Mouse (Mus musculus) T-cell, adult 2 months (primary cell): ENCODE results near the gene Opa3.

ENCODE experiments used
- DNase-seq: peaks from one replicate; pipeline ENCODE4 v3.0.0; 2022; ENCODE audit warnings: low spot score

Gene Opa3

DNA sequence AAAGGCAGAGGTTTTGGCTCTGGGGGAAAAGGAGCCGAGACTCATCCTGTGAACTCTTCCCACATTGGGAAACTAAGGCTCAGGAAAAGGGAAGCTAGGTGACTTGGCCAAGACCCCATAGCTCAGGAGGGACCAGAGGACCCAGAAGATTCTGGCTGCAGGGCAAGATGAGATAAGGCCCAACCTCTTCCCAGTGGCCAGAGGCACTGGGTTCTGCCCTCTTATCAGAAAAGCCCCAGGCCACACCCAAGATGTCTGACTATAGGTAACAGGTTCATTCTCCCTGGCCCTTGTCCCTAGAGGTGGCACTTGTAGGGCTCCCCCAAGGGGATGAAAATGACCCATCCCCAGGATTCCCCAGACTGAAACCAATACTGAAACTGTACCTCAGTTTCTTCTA is 18.7 kb downstream of the Opa3 start:
- DNase-seq: no peak

GRCm38 (mm10) chr7:19247511-19247910 is 19.4 kb downstream of the Opa3 start:
- DNase-seq: no peak

DNA sequence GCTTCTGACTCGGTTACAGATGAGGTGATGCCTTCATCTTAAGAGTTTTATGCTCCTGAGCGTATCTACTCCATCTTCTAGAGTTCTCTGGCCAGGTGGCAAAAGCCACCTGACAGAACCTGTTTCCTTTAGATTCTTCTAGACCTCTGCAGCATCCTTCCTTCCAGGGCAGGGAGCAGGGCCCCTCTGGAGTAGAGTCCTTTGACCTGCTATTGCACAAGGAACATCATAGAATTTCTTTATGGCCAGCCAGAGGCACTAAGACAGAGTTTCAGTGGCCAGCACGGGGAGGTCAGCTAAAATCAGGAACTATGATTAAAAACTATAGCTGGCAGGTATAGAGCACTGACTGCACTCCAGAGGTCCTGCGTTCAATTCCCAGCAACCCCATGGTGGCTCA is 23.9 kb downstream of the Opa3 start:
- DNase-seq: no peak

DNA sequence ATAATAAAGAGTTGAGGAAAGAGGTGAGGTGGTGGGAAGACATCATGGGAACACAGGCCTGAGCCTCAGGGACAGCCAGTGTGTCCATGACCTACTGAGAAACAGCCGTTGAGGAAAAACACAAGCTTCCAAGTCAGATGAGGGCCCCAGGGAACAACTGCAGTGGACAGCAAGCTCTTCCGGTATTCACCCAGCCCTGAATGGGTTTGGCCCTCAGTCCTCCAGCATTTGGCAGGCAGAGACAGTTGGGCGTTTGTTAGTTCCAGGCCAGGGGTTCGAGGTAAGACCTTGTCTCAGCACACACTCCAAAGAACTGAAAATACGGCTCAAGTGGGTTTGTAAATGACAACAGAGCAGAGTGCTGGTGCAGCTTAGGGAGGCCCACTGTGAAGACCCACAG is 25.3 kb downstream of the Opa3 start:
- DNase-seq: no peak

GRCm38 (mm10) chr7:19255395-19255794 is 27.3 kb downstream of the Opa3 start:
- DNase-seq: no peak

- DNase-seq: no peak
Measured at GRCm38 (mm10) chr7:19256567-19256966, 28.4 kb downstream of the Opa3 start.

- no peak for DNase-seq
Measured at GRCm38 (mm10) chr7:19257390-19258022, 29.4 kb downstream of the Opa3 start.

- no peak for DNase-seq
Measured at GRCm38 (mm10) chr7:19258336-19258735, 30.2 kb downstream of the Opa3 start.

DNA sequence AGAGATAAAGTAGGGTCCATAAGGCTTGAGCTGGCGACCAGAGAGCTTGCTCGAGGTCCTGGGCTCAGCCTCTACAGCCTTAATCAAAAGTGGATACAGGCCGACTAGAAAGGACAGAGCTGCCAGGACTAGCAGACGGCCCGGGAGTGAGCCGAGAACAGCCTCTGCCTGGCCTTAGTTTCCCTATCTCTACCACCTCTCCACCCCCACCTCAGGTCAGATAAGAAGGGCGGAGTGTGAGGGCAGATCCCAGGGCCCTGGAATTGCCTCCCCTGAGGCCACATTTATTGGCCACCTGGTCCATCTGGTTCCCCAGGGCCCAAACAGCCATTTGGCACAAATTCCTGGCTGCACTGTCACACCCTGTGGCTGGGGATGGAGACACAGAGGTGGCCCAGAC is 37.0 kb downstream of the Opa3 start:
- no peak for DNase-seq

GRCm38 (mm10) chr7:19265928-19266822 is 38.0 kb downstream of the Opa3 start:
- DNase-seq: peak; percentile 53

DNA sequence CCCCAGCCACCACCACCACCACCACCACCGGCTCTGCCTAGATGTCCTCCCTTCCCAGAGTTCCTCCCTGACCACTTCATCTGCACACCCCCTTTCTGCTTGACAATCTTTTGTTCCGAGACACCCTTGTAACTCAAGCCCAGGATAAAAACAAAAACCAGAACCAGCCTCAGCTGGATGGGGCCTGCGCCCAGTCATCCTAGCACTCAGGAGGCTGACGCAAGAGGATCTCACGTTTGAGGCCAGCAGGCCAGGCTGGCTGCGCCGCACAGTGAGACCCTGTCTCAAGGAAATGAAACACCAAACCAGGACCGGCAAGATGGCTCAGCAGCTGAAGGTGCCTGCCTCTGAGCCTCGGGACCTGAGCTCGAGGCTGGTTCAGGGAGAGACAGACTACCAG is 38.9 kb downstream of the Opa3 start:
- no peak for DNase-seq

DNA sequence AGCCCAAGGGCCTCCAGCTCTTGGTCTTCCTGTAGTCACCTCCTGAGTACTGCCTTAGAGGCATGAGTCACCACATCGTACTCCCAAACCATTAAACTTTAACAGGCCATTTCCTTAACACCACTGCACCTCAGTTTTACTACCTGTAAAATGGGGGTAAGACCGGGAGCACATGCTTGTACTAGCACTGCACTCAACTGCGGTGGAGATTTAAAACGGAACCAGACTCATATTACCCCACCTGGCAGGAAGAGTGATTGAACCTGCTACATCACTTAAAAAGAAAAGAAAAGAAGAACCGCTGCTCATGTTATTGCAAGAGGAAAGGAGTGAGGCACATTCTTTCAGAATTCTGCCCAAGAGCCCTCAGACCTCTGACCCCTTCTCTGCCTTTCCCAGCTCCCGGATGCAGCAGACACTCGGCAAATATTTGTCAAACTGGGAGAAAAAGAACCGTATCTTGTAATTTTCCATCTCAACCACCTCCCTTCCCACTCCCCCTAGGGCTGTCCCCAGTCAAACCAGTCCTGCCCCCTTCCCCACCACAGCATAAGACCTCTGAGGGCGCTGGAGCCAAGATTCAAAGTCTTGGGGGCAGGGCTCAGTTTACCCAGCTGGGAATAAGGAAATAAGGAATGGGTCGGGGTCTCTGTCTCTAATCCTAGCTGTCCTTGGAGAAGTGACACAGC is 41.0 kb downstream of the Opa3 start:
- DNase-seq: peak; percentile 50

- DNase-seq: peak; percentile 12
Measured at GRCm38 (mm10) chr7:19269721-19270441, 41.7 kb downstream of the Opa3 start.

DNA sequence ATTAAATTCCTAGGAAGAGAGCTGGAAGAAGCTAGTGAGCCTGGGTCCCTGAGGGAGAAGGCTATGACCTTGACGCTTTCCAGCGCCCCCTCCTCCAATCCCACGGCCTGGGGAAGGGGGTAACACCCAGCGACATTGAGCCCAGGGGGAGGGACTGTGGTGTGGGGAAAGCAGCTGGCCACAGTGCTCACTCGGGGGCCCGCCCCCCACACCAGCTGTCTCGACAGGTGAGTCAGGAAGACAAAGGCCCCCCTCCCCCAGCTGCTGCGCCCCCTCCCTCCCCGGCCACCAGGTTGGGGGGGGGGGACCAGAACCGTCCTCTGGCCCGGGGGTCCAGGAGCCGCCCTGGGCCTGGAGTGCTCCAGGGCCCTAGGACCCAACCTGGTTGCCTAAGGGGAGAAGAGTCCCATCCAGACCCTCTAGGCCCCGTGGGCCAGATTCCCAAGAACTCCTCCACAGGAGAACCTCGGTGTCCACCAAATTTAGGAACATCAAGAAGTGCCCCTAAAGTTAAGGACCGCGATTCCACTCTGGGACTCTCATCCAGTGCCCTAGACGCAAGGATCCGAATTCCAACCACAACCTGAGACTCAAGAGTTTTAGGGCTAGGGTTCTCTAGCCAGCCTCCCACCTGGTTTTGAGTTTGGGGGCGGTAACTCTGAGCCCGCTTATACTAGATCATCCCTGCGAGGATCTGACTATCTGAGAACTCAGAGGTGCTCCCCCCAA is 42.5 kb downstream of the Opa3 start:
- no peak for DNase-seq

GRCm38 (mm10) chr7:19271238-19272172 is 43.4 kb downstream of the Opa3 start, which contains the start of gene Vasp:
Gene Vasp (minus strand): TSS chr7:19271817.
- DNase-seq: peak; percentile 80

- DNase-seq: peak; percentile 82
Measured at GRCm38 (mm10) chr7:19272173-19272764, 44.1 kb downstream of the Opa3 start.

GRCm38 (mm10) chr7:19276253-19276652 is 48.1 kb downstream of the Opa3 start:
- no peak for DNase-seq

GRCm38 (mm10) chr7:19279052-19279451 is 50.9 kb downstream of the Opa3 start:
- DNase-seq: no peak

DNA sequence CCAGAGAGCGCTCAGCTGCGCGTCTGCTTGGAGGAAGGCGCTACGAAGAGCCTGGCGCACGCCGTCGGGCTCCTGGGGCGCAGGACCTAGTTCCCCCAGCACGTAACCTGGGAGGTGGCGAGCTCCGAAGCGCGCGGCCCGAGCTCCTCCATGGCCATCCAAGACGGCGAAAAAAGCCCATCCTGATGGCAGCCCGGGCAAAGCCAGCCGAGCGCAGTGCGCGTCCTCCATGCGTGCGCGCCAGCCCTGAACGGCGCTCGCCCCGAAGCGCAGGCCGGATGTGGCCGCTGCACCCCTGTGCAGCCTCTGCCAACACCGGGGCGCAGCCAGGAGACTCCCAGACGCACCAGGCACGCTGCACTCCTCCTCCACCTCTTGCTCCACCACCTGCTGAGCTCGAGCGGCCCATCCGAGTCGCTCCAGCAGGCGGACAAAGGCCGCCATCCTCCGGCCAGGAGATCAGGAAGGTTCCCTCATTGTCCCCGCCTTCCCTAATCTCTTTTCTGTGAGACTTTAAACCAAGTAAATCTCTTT is 51.5 kb downstream of the Opa3 start, which contains the start of gene Ppm1n:
Gene Ppm1n (minus strand): TSS at position 484 of the 534 bp plus-strand sequence.
- peak; percentile 55 for DNase-seq
